Mouse (Mus musculus) heart, embryonic 13.5 days (tissue): Measurements from ENCODE around the gene Dclk1. TPM values are rescaled to one million over a fixed set of nuclear protein-coding genes. Genes with fewer than 3 reads are reported as not detected.
A peak's percentile ranks its signal among the peaks of the same experiment; 100 is the strongest.

ENCODE experiments used
- ATAC-seq: fragments of 200-750 bp; cut with Nextera tagmentation; 2 replicates; pipeline ENCODE4 v1.8.0; 2017; ENCODE audit warnings: moderate TSS enrichment; ENCODE audit not compliant: insufficient number of reproducible peaks, low FRiP score, low TSS enrichment; ENCODE audit errors: extremely low read depth
- H3K27ac ChIP-seq: fragments of 300-500 bp; sonication (generic); replicated peaks from 2 replicates; pipeline ENCODE4 v1.5.1; 2015; ENCODE audit warnings: moderate library complexity, mild to moderate bottlenecking, inconsistent platforms
- H3K27me3 ChIP-seq: fragments of 300-500 bp; sonication (generic); replicated peaks from 2 replicates; pipeline ENCODE4 v1.6.1; 2015; ENCODE audit warnings: mild to moderate bottlenecking, inconsistent platforms
- H3K36me3 ChIP-seq: fragments of 300-500 bp; sonication (generic); 2 replicates; pipeline ENCODE4 v1.6.1; 2015; ENCODE audit warnings: mild to moderate bottlenecking, inconsistent platforms
- H3K4me1 ChIP-seq: fragments of 300-500 bp; sonication (generic); 2 replicates; pipeline ENCODE4 v1.6.1; 2015; ENCODE audit warnings: inconsistent platforms
- H3K4me2 ChIP-seq: fragments of 300-500 bp; sonication (generic); 2 replicates; pipeline ENCODE4 v1.6.1; 2015; ENCODE audit warnings: inconsistent platforms, mild to moderate bottlenecking, moderate library complexity
- H3K4me3 ChIP-seq: fragments of 300-500 bp; sonication (generic); 2 replicates; pipeline ENCODE4 v1.5.1; 2015; ENCODE audit warnings: moderate library complexity, mild to moderate bottlenecking, inconsistent platforms
- H3K9ac ChIP-seq: fragments of 300-500 bp; sonication (generic); 2 replicates; pipeline ENCODE4 v1.6.1; 2015; ENCODE audit warnings: inconsistent platforms, mild to moderate bottlenecking, moderate library complexity
- H3K9me3 ChIP-seq: fragments of 300-500 bp; sonication (generic); 2 replicates; pipeline ENCODE4 v1.6.1; 2016; ENCODE audit warnings: inconsistent platforms
- whole genome bisulfite sequencing: fragments of 180-500 bp; shearing (Covaris S2); methylation state at CpG from one replicate; pipeline ENCODE4 v1.1.7; 2015; ENCODE audit warnings: mixed read lengths; 5-methylcytosine and 5-hydroxymethylcytosine counted together
- polyA plus RNA-seq: library from polyadenylated mRNA; unstranded; fragments of >200 nt; fragmentation: Nextera tagmentation; extraction: Ambion mirVana; gene quantifications from 2 replicates; pipeline ENCODE4 v1.2.1, GENCODE M21; 2015

Dclk1 gene
- polyA plus RNA-seq, 1 experiment from 2014 or later, result 8.2 TPM

- Histone ChIP-seq H3K4me3 (no peak overlapping the region), H3K27ac (no peak overlapping the region), H3K9me3 (no peaks in the 10 kb centered on the region), H3K36me3 (no peaks in the 10 kb centered on the region), H3K27me3 (no peaks in the 10 kb centered on the region), H3K4me2 (no peak overlapping the region), H3K4me1 (no peaks in the 10 kb centered on the region), H3K9ac (no peak overlapping the region)
- 63% methylated on average over 3 of the region's 3 CpGs for WGBS
- ATAC-seq, result no peak
Measured at GRCm38 (mm10) chr3:55333511-55333910, 91.3 kb downstream of the Dclk1 start.

DNA sequence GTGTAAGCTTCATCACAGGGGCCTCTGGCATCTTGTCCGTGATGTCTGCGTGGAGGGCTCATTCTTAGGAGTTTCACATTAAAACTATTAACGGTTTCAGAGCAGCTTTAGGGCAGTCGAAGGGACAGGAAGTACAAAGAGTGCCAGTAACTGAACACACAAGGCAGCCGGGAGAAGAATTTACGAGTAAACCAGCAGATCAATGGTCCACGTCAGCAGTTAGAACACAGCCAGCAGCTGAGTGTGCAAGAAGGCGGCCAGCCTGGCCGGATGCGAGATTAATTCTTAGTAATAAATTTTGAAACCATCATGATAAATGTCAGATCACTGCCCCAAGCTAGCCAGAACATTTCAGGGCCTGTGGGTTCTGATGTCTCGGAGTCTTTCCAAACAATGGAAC is 94.7 kb downstream of the Dclk1 start:
- Histone ChIP-seq H3K27ac (no peak overlapping the region), H3K9ac (no peak overlapping the region), H3K9me3 (no peaks in the 10 kb centered on the region), H3K4me3 (no peak overlapping the region), H3K4me1 (no peaks in the 10 kb centered on the region), H3K36me3 (no peaks in the 10 kb centered on the region), H3K27me3 (no peaks in the 10 kb centered on the region), H3K4me2 (no peak overlapping the region)
- WGBS, result 77% methylated on average over 11 of the region's 11 CpGs
- no peak for ATAC-seq

DNA sequence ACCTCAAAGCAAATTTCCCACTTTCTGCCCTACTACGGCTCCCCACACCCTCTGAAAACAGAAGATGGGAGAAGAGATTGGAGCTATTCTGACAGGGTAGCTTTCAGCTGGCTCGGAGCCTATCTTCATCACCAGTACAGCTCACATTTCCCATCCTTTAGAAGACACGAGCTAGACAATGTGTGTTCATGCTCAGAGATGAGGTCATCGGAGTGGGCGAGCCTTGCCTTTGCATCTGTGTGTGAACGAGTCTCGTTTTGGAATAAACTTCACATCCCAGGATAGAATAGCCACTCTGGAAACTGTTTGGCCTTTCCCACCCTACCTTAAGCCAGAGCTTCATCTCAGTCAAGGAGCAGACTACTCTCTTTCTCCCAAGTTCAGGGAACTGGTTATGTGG is 95.5 kb downstream of the Dclk1 start:
- no peak overlapping the region for H3K27ac ChIP-seq
- ATAC-seq, result no peak
- no peaks in the 10 kb centered on the region for H3K9me3 ChIP-seq
- no peaks in the 10 kb centered on the region for H3K27me3 ChIP-seq
- H3K9ac ChIP-seq, result no peak overlapping the region
- no peak overlapping the region for H3K4me2 ChIP-seq
- H3K4me1 ChIP-seq, result no peaks in the 10 kb centered on the region; the same call in 1 of the 2 replicates
- H3K4me3 ChIP-seq, result no peak overlapping the region
- WGBS, result 60% methylated on average over 7 of the region's 7 CpGs
- H3K36me3 ChIP-seq, result no peaks in the 10 kb centered on the region

DNA sequence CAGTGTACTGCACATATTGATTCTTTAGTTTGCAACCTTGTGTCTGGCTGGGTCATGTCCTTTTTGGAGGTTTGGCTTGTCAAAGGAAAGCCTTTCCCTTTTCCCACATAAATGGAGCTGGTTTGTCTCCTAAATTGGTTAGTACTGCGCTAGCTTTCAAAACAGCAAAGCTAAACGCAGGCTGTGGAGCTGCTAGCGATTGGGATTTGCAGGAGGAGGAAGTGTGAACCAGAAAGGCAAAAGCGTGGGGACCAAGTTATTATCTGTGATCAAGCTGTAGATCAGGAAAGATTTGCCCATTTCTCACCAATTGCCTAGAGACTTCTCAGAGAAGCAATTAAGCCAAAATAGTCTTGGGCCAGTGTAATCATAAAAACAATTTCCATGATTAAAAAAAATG is 100.3 kb downstream of the Dclk1 start:
- H3K4me1 ChIP-seq, result no peaks in the 10 kb centered on the region; the same call in 1 of the 2 replicates
- H3K9me3 ChIP-seq, result no peaks in the 10 kb centered on the region
- H3K27me3 ChIP-seq, result no peaks in the 10 kb centered on the region
- no peak for ATAC-seq
- no peaks in the 10 kb centered on the region for H3K36me3 ChIP-seq
- H3K27ac ChIP-seq, result no peak overlapping the region
- 58% methylated on average over 4 of the region's 4 CpGs for WGBS
- no peak overlapping the region for H3K4me3 ChIP-seq
- H3K4me2 ChIP-seq, result no peak overlapping the region
- H3K9ac ChIP-seq, result no peak overlapping the region

DNA sequence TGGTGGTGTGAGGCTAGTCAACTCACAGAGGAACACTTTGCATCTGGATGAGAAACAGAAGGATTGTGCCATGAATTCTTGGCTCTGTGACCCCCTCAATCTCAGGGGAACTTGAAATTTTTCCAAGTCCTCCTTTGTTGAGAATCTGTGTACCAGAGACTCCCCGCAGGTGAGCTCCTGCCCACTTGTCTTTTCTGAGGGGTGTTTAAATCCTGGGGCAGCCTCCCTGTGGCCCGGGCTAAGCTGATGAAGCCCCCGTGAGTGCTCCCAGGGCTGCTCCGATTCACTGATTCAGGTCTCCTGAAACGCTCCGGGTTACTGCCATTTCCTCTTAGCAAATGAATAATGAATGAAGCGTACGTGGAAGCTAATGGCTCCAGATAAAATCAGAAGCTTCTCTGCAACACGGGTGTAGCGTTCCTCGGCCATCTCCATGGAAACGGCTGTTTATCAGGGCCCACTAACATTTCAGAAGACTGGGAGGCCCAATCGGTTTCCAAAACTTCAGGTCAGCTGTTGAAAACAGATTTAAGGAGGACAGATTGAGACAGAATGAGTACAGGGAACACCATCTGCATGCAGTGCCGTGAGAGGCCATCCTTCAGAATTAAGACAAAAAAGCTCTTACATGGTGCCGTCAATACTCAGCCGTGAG is 105.3 kb downstream of the Dclk1 start:
- no peak overlapping the region for H3K27ac ChIP-seq
- H3K4me1 ChIP-seq, result peaks cover 16% of the 10 kb centered on the region
- H3K27me3 ChIP-seq, result no peaks in the 10 kb centered on the region; the same call in 1 of the 2 replicates
- H3K9me3 ChIP-seq, result no peaks in the 10 kb centered on the region
- no peaks in the 10 kb centered on the region for H3K36me3 ChIP-seq
- H3K4me3 ChIP-seq, result no peak overlapping the region
- peak overlapping the region; percentile 12 for H3K4me2 ChIP-seq
- ATAC-seq, result no peak
- WGBS, result 38% methylated on average over 16 of the region's 16 CpGs
- no peak overlapping the region for H3K9ac ChIP-seq

DNA sequence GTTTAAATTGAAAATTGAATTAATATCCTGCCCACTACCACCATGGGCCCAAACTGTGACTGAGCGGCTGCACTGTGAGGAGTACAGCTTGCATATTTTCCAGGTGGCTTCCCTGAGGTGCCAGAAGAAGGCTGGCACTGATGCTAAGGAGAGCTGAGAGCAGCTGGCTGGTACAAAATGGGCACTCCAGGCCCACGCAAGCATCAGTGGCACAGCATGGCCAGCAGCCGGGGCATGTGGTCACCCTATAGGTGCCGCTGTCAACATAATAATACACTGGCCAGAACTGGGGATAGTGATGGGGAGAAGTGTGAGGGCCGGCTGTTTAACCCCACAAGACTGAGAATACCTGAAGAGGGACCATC is 105.8 kb downstream of the Dclk1 start:
- H3K9me3 ChIP-seq, result no peaks in the 10 kb centered on the region
- no peaks in the 10 kb centered on the region for H3K36me3 ChIP-seq
- peak overlapping the region; percentile 12; the same call in 1 of the 2 replicates for H3K4me2 ChIP-seq
- WGBS, result 76% methylated on average over 5 of the region's 5 CpGs
- no peaks in the 10 kb centered on the region; the same call in 1 of the 2 replicates for H3K27me3 ChIP-seq
- no peak for ATAC-seq
- H3K27ac ChIP-seq, result no peak overlapping the region
- H3K9ac ChIP-seq, result no peak overlapping the region
- H3K4me1 ChIP-seq, result peaks cover 16% of the 10 kb centered on the region
- no peak overlapping the region for H3K4me3 ChIP-seq

GRCm38 (mm10) chr3:55350194-55350593 is 108.0 kb downstream of the Dclk1 start:
- 64% methylated on average over 2 of the region's 2 CpGs for WGBS
- H3K4me3 ChIP-seq, result no peak overlapping the region

GRCm38 (mm10) chr3:55351281-55352052 is 109.3 kb downstream of the Dclk1 start:
- Histone ChIP-seq H3K27ac (no peak overlapping the region), H3K4me1 (peaks cover 25% of the 10 kb centered on the region), H3K9me3 (no peaks in the 10 kb centered on the region), H3K4me2 (0 out of 2 replicates have a peak overlapping the region, but pooled peaks have one; percentile 13), H3K36me3 (no peaks in the 10 kb centered on the region), H3K27me3 (no peaks in the 10 kb centered on the region; the same call in 1 of the 2 replicates), H3K9ac (no peak overlapping the region), H3K4me3 (no peak overlapping the region)
- WGBS, result 53% methylated on average over 13 of the region's 13 CpGs
- no peak for ATAC-seq

More at GRCm38 (mm10) chr3:55350194-55350593, 108.0 kb downstream of the Dclk1 start:
- Histone ChIP-seq H3K9ac (no peak overlapping the region), H3K36me3 (no peaks in the 10 kb centered on the region), H3K27ac (no peak overlapping the region), H3K4me1 (peaks cover 25% of the 10 kb centered on the region), H3K27me3 (no peaks in the 10 kb centered on the region; the same call in 1 of the 2 replicates), H3K9me3 (no peaks in the 10 kb centered on the region), H3K4me2 (no peak overlapping the region)
- ATAC-seq, result no peak

GRCm38 (mm10) chr3:55352529-55352928 is 110.4 kb downstream of the Dclk1 start:
- Histone ChIP-seq H3K36me3 (no peaks in the 10 kb centered on the region), H3K9me3 (no peaks in the 10 kb centered on the region), H3K27me3 (no peaks in the 10 kb centered on the region; the same call in 1 of the 2 replicates), H3K4me3 (no peak overlapping the region), H3K27ac (no peak overlapping the region), H3K9ac (no peak overlapping the region), H3K4me2 (no peak overlapping the region), H3K4me1 (peaks cover 25% of the 10 kb centered on the region)
- no peak for ATAC-seq
- WGBS, result 84% methylated on average over 14 of the region's 14 CpGs

- no peaks in the 10 kb centered on the region; the same call in 1 of the 2 replicates for H3K27me3 ChIP-seq
- H3K9ac ChIP-seq, result no peak overlapping the region
- no peaks in the 10 kb centered on the region for H3K36me3 ChIP-seq
- H3K4me2 ChIP-seq, result no peak overlapping the region
- no peaks in the 10 kb centered on the region for H3K9me3 ChIP-seq
- no peak overlapping the region for H3K4me3 ChIP-seq
- H3K4me1 ChIP-seq, result peaks cover 22% of the 10 kb centered on the region
- no peak overlapping the region for H3K27ac ChIP-seq
- ATAC-seq, result no peak
- WGBS, result 81% methylated on average over 9 of the region's 9 CpGs
Measured at GRCm38 (mm10) chr3:55353169-55353568, 111.0 kb downstream of the Dclk1 start.

DNA sequence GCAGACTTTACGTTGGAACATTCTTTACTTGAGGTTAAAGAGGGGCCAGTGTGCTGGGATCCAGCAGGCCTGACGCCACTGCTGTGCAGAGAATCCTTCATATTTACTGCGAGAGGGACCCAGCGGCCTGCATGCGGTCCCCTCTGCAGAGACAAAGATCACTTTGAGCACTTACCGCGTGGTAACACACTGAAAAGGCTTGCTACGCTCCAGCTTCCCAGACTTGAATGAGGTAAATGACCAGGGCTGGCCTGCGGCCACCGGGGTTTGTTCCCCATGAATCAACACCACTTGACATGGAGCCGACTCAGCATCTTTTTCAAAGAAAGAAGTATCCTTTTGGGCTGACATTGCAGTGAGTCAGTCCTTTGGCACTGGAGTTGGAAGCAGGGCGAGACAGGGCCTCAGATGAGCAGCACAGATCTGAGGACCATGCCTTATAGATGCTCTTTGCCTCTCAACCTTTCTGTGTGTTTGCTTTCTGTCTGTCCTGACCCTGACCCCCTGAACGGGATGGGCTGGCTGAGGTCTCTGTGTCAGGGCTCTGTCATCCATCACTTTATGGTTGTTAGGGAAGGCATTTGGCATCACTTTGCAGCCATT is 111.8 kb downstream of the Dclk1 start:
- no peaks in the 10 kb centered on the region for H3K9me3 ChIP-seq
- H3K27ac ChIP-seq, result no peak overlapping the region
- ATAC-seq, result no peak
- 64% methylated on average over 13 of the region's 13 CpGs for whole genome bisulfite sequencing
- H3K27me3 ChIP-seq, result no peaks in the 10 kb centered on the region; the same call in 1 of the 2 replicates
- H3K4me2 ChIP-seq, result no peak overlapping the region
- H3K4me1 ChIP-seq, result peaks cover 22% of the 10 kb centered on the region
- no peak overlapping the region for H3K4me3 ChIP-seq
- no peak overlapping the region for H3K9ac ChIP-seq
- H3K36me3 ChIP-seq, result no peaks in the 10 kb centered on the region
